Mouse (Mus musculus) heart, adult 2 months (tissue): ENCODE data around the gene Wdr89. TPM values are rescaled to one million over a fixed set of nuclear protein-coding genes. Genes with fewer than 3 reads are reported as not detected.
"Not testable (repeated sequence)": the region's sequence is repeated elsewhere in the genome, so short reads cannot be mapped to it uniquely, and the experiment has no call there.

Source experiments
- DNase-seq, 2 experiments: peaks; one replicate each; pipeline ENCODE4 v3.0.0; 2021
- H3K27ac ChIP-seq: fragments of 200-600 bp; 2 replicates; pipeline ENCODE4 v1.8.1; 2022
- H3K27me3 ChIP-seq: fragments of 200-500 bp; 2 replicates; pipeline ENCODE4 v1.6.1; 2012; ENCODE audit warnings: mild to moderate bottlenecking, low read length, inconsistent platforms, mixed read lengths; ENCODE audit not compliant: control insufficient read depth, insufficient read depth
- H3K36me3 ChIP-seq: fragments of 200-500 bp; 2 replicates; pipeline ENCODE4 v1.6.1; 2012; ENCODE audit warnings: low read length, inconsistent platforms; ENCODE audit not compliant: control insufficient read depth, insufficient read depth
- H3K4me1 ChIP-seq: fragments of 200-500 bp; 2 replicates; pipeline ENCODE4 v1.6.1; 2011; ENCODE audit warnings: low read length; ENCODE audit not compliant: control insufficient read depth, insufficient read depth
- H3K4me3 ChIP-seq: fragments of 200-600 bp; 2 replicates; pipeline ENCODE4 v1.8.1; 2022
- H3K79me2 ChIP-seq: fragments of 200-500 bp; replicated peaks from 2 replicates; pipeline ENCODE4 v1.6.1; 2012; ENCODE audit warnings: mild to moderate bottlenecking, inconsistent platforms, low read length, moderate library complexity, mixed read lengths; ENCODE audit not compliant: control insufficient read depth, insufficient read depth
- H3K9ac ChIP-seq: fragments of 200-500 bp; 2 replicates; pipeline ENCODE4 v1.6.1; 2012; ENCODE audit warnings: low read depth, mild to moderate bottlenecking, control low read depth, inconsistent platforms, low read length, mixed read lengths
- CTCF ChIP-seq: fragments of 200-600 bp; IDR thresholded peaks from 2 replicates; pipeline ENCODE4 v1.8.1; 2022; ENCODE audit warnings: antibody characterized with exemption, mild to moderate bottlenecking, moderate library complexity
- EP300 ChIP-seq: fragments of 200-500 bp; IDR thresholded peaks from 2 replicates; pipeline ENCODE4 v1.6.1; 2011; ENCODE audit warnings: low read depth, low read length, control low read depth; ENCODE audit not compliant: insufficient read depth
- POLR2A ChIP-seq: fragments of 200-500 bp; IDR thresholded peaks from 2 replicates; pipeline ENCODE4 v1.6.1; 2011; ENCODE audit warnings: mild to moderate bottlenecking, low read depth, low read length, control low read depth; ENCODE audit not compliant: insufficient read depth
- WGBS: fragments of 180-500 bp; shearing (Covaris S2); methylation state at CpG from one replicate; pipeline ENCODE4 v1.1.7; 2018; 5-methylcytosine and 5-hydroxymethylcytosine counted together
- intact Hi-C: fragments of 180-260 bp; cut with DNase I; formaldehyde crosslinking; loops from one replicate; pipeline ENCODE4 v1.15.1; 2025
- polyA plus RNA-seq: library from polyadenylated mRNA; depleted of rRNA; stranded (reverse); fragments of >200 nt; gene quantifications from 2 replicates; pipeline ENCODE4 v1.2.3, GENCODE M21; 2012
- total RNA-seq, 2 experiments: library from RNA; stranded (reverse); gene quantifications; 2 replicates each; pipeline ENCODE4 v1.2.3; 2021

Gene Wdr89
- total and polyA plus RNA-seq, 3 experiments, result 2.6 to 2.8 (median 2.8) TPM

DNA sequence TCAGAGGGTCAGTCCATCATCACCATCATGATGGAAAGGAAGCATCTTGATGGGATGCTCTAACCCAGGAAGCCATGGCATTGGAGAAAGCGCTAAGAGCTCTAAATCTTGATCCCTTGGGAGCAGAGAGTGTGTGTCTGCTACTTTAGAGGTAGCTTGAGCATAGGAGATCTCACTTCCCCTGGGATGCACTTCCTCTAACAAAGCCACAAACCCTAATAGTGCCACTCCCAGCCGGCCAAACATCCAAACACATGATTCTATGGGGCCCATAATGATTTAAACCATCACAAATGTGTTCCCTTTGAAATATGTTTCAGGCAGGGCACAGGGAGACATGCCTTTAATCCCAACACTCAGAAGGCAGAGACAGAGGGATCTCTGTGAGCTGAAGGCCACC lies 19.7 kb upstream of the Wdr89 start:
- DNase-seq, result no peak
- H3K27me3 ChIP-seq, result no peaks in the 10 kb centered on the region
- no peak overlapping the region for H3K9ac ChIP-seq
- no peaks in the 10 kb centered on the region for H3K4me1 ChIP-seq
- no peaks in the 10 kb centered on the region for H3K36me3 ChIP-seq
- H3K4me3 ChIP-seq, result no peak overlapping the region
- TF ChIP-seq EP300 (no peak), CTCF (no peak), POLR2A (no peak)
- no peaks in the 10 kb centered on the region for H3K79me2 ChIP-seq
- H3K27ac ChIP-seq, result no peak overlapping the region
- 74% methylated on average over 2 of the region's 2 CpGs for WGBS
- intact Hi-C loops, result no loop called here

- Histone ChIP-seq H3K9ac (no peak overlapping the region), H3K79me2 (no peaks in the 10 kb centered on the region), H3K27me3 (no peaks in the 10 kb centered on the region), H3K36me3 (no peaks in the 10 kb centered on the region), H3K4me3 (no peak overlapping the region), H3K4me1 (no peaks in the 10 kb centered on the region), H3K27ac (no peak overlapping the region)
- 25% methylated on average over 4 of the region's 4 CpGs for WGBS
- DNase-seq, result peak in 1 of 2 experiments; percentile 23
- no peak for TF ChIP-seq CTCF
- TF ChIP-seq POLR2A, result no peak
- no peak for TF ChIP-seq EP300
- intact Hi-C loops, result no loop called here
Measured at GRCm38 (mm10) chr12:75687314-75687713, 18.0 kb upstream of the Wdr89 start.

- H3K27me3 ChIP-seq, intact Hi-C loops, H3K79me2 ChIP-seq, H3K4me1 ChIP-seq, H3K9ac ChIP-seq, H3K4me3 ChIP-seq, H3K27ac ChIP-seq, H3K36me3 ChIP-seq: not testable (repeated sequence)
- DNase-seq, result peak in 1 of 2 experiments; percentile 20
- 78% methylated on average over 4 of the region's 4 CpGs for WGBS
Measured at GRCm38 (mm10) chr12:75684026-75684425, 14.7 kb upstream of the Wdr89 start.

DNA sequence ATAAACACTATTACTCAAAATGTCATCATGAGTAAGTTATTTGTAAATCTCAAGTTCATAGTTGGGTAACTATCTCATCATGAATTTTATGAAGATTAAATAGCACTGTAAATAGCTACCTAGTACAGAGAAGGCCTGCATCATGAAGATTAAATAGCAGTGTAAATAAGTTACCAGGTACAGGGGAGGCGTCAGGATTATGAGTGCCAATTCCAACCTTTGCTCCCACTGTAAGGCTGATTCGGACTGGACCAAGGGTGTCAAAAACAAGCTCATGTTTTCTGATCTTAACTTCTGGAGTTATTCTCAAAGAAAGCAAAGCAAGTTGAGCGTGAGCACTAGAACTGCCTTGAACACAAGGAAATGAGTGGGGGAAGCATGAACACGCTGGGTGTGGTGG lies 14.3 kb upstream of the Wdr89 start:
- no peak overlapping the region for H3K9ac ChIP-seq
- no peaks in the 10 kb centered on the region for H3K36me3 ChIP-seq
- H3K27ac ChIP-seq, result no peak overlapping the region
- 93% methylated on average over 4 of the region's 4 CpGs for WGBS
- no peak for TF ChIP-seq CTCF
- no peak for TF ChIP-seq EP300
- no peak for TF ChIP-seq POLR2A
- intact Hi-C loops, result no loop called here
- no peak for DNase-seq
- H3K4me3 ChIP-seq, result no peak overlapping the region
- no peaks in the 10 kb centered on the region for H3K79me2 ChIP-seq
- H3K4me1 ChIP-seq, result no peaks in the 10 kb centered on the region
- H3K27me3 ChIP-seq, result no peaks in the 10 kb centered on the region

- TF ChIP-seq POLR2A, result no peak
- TF ChIP-seq CTCF, result no peak
- no peak for TF ChIP-seq EP300
Measured at GRCm38 (mm10) chr12:75682842-75683241, 13.5 kb upstream of the Wdr89 start.

GRCm38 (mm10) chr12:75681101-75681500 lies 11.8 kb upstream of the Wdr89 start:
- TF ChIP-seq CTCF, result no peak
- no peak for TF ChIP-seq EP300
- TF ChIP-seq POLR2A, result no peak
- H3K27me3 ChIP-seq, result no peaks in the 10 kb centered on the region
- no peaks in the 10 kb centered on the region for H3K4me1 ChIP-seq
- intact Hi-C loops, result no loop called here
- H3K27ac ChIP-seq, result no peak overlapping the region
- 73% methylated on average over 4 of the region's 4 CpGs for WGBS
- no peak overlapping the region for H3K4me3 ChIP-seq
- no peak for DNase-seq
- no peak overlapping the region for H3K9ac ChIP-seq
- H3K79me2 ChIP-seq, result no peaks in the 10 kb centered on the region
- H3K36me3 ChIP-seq, result no peaks in the 10 kb centered on the region

More at GRCm38 (mm10) chr12:75682842-75683241, 13.5 kb upstream of the Wdr89 start:
- WGBS, result 64% methylated on average over 2 of the region's 2 CpGs
- Histone ChIP-seq H3K4me3 (no peak overlapping the region), H3K4me1 (no peaks in the 10 kb centered on the region), H3K36me3 (no peaks in the 10 kb centered on the region), H3K27me3 (no peaks in the 10 kb centered on the region), H3K27ac (no peak overlapping the region), H3K79me2 (no peaks in the 10 kb centered on the region), H3K9ac (no peak overlapping the region)
- intact Hi-C loops, result no loop called here
- DNase-seq, result no peak
